Mouse (Mus musculus) brain, embryonic 14.5 days (tissue): Measurements from ENCODE around the gene Cenpu. TPM values are rescaled to one million over a fixed set of nuclear protein-coding genes. Genes with fewer than 3 reads are reported as not detected.

Experiments used
- DNase-seq: peaks from one replicate; pipeline ENCODE4 v3.0.0-alpha.2; 2011; ENCODE audit warnings: low read depth
- CTCF ChIP-seq: fragments of 200-500 bp; IDR thresholded peaks from 2 replicates; pipeline ENCODE4 v1.5.1; 2012; ENCODE audit warnings: inconsistent platforms, mild to moderate bottlenecking, moderate library complexity, borderline replicate concordance; ENCODE audit not compliant: insufficient read depth, insufficient read length; ENCODE audit errors: extremely low read depth
- POLR2A ChIP-seq: fragments of 200-500 bp; IDR thresholded peaks from 2 replicates; pipeline ENCODE4 v1.6.1; 2012; ENCODE audit warnings: mild to moderate bottlenecking, inconsistent platforms, borderline replicate concordance; ENCODE audit not compliant: poor library complexity, insufficient read depth, insufficient read length, severe bottlenecking; ENCODE audit errors: extremely low read depth
- polyA plus RNA-seq: library from polyadenylated mRNA; depleted of rRNA; stranded (reverse); fragments of >200 nt; gene quantifications from 2 replicates; pipeline ENCODE4 v1.2.3, GENCODE M21; 2012; rRNA removed

Cenpu gene
- polyA plus RNA-seq, result 4.0 and 7.1 TPM in 2 replicates

- DNase-seq, result peak; percentile 100
- TF ChIP-seq CTCF (no peak), POLR2A (peak; percentile 49; the same call in 1 of the 2 replicates)
Observed at GRCm38 (mm10) chr8:46551615-46552440, at the start of gene Cenpu. Cenpu (plus strand) TSS chr8:46552028.

DNA sequence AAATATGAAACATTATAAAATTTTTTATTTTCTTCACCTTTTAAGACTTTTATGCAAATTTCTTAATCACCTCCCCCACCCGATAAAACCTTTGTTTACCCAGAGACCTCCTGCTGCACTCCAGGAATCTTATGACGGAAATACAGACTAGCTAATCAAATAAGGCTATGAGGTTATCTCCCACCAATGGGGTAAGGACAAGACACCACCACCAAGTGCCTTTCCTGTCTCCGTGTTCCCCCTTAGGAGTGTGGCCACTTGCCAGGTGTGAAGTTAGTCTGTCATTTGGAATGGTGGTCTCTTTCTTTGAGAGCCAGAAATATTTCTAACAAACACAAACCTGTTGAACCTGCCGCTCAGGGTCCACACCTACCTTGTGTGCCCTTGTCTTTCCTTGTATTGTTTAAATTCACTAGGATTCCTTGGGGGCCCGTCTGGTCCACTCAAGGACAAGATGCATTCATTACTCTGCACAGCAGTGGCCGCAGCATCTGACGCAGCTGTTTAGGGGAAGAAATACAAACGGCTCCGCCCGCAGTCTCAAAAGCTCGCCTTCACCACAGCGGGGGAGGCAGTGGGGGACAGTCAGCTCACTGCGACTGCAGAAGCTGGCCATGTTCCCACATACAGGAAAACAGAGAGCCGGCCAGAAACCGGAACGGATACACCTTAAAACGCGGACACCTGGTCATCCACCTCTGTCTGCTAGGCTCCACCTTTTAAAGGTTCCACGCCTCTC lies 49.3 kb upstream of the Cenpu start:
- no peak for TF ChIP-seq POLR2A
- TF ChIP-seq CTCF, result no peak
- peak; percentile 25 for DNase-seq

DNA sequence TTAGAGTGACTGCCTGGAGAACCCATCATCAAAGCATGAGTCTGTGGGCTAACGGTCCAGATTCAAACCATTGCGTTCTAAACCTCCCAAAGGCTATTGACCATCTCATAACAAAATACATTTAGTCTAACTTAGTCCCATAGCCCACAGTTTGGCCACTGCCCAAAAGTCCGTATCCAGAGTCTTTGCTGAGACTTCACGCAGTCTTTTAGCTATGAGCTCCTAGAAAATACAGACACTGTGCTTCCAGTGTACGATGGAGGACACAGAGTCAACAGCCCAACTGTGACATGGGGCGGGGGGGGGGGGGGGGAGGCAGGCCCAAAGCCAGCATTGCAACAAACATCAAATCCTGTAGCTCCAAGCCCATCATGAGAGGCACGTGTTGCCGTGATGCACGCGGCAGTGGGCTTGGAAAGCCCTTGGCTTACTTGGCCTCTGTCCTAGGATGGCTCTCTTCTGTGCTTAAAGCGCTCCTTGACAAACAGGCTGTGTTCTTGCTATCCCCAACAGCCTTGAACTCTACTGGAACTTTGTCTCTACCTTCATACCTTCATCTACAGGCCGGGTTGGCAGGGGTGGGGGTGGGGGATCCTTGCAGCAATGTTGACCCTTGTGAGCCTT lies 48.6 kb upstream of the Cenpu start:
- TF ChIP-seq POLR2A (no peak), CTCF (no peak)
- DNase-seq, result no peak

DNA sequence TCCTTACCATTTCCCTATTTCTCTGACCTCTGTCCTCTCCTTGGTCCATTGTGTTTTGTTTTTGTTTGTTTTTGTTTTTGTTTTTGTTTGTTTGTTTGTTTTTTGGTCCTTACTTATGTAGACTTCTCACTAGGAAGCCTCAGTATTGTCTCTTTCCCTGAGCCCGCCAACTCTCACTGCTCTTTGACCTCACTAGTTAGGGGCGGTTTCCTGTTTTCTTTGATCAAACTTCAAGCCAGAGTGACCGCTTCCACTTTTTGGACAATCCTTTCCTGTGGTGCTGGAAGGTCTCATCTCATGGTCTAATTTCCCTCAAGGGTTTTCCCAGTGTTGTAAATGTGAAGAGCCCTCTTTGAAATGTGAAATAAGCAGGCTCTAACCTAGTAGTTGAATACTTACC lies 47.6 kb upstream of the Cenpu start:
- no peak for TF ChIP-seq POLR2A
- TF ChIP-seq CTCF, result no peak
- no peak for DNase-seq

- no peak for TF ChIP-seq CTCF
- TF ChIP-seq POLR2A, result no peak
- no peak for DNase-seq
Observed at GRCm38 (mm10) chr8:46508488-46509395, 43.1 kb upstream of the Cenpu start.

DNA sequence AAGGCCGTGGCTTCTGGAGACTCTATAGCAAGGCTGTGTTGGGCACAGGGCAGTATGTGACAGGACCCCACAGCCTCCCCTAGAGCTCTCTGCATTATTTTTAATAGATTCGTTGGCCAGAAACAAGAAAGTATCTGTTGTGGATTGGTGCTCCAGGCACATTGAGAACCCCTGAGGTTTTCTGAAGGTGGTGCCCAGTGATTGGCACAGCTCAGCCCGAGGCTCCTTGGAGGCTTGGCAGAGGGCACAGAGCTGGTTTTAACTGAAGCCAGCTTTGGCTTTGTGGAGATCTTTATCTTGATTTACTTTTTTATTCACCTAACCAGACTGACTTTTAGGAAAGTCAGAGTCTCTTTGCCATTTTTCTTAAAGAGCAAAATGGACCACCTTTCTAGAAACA lies 42.4 kb upstream of the Cenpu start:
- TF ChIP-seq CTCF (no peak), POLR2A (no peak)
- DNase-seq, result no peak

GRCm38 (mm10) chr8:46511336-46511735 lies 40.5 kb upstream of the Cenpu start:
- DNase-seq, result no peak
- no peak for TF ChIP-seq POLR2A
- no peak for TF ChIP-seq CTCF

- no peak for DNase-seq
- TF ChIP-seq POLR2A (no peak), CTCF (no peak)
Observed at GRCm38 (mm10) chr8:46512538-46512937, 39.3 kb upstream of the Cenpu start.

DNA sequence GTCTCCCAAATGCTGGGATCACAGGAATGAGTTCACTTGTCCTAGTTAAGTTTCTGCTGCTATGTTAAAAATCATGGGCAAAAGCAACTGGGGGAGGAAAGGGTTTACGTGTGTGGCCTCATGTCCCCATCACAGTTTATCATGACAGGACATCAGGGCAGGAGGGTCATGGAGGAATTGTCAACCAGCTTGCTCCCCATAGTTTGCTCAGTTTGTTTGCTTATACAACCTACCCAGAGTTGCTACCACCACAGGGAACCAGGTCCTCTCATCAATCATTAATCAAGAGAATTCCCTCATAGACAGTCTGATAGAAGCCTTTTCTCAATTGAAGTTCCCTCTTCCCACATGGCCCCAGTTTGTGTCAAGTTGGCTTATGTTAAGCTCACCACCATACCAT lies 37.8 kb upstream of the Cenpu start:
- TF ChIP-seq POLR2A (no peak), CTCF (no peak)
- no peak for DNase-seq

GRCm38 (mm10) chr8:46520667-46521066 lies 31.2 kb upstream of the Cenpu start:
- DNase-seq, result no peak
- TF ChIP-seq CTCF, result no peak
- no peak for TF ChIP-seq POLR2A
